Mouse (Mus musculus) neural tube, embryonic 11.5 days (tissue): ENCODE data around the gene Ptpn14. TPM values are rescaled to one million over a fixed set of nuclear protein-coding genes. Genes with fewer than 3 reads are reported as not detected.

ENCODE experiments used
- ATAC-seq: fragments of 200-750 bp; cut with Nextera tagmentation; 2 replicates; pipeline ENCODE4 v1.8.0; 2017; ENCODE audit warnings: moderate number of reproducible peaks, mild to moderate bottlenecking, moderate TSS enrichment, moderate library complexity; ENCODE audit not compliant: insufficient read depth, low FRiP score, low TSS enrichment
- DNase-seq: peaks from one replicate; pipeline ENCODE4 v3.0.0-alpha.2; 2015; ENCODE audit warnings: low spot score
- H3K27ac ChIP-seq: fragments of 300-500 bp; sonication (generic); 2 replicates; pipeline ENCODE4 v1.5.1; 2014; ENCODE audit warnings: low read depth, mild to moderate bottlenecking, low read length
- H3K27me3 ChIP-seq: fragments of 300-500 bp; sonication (generic); 2 replicates; pipeline ENCODE4 v1.6.1; 2014; ENCODE audit warnings: mild to moderate bottlenecking, low read length, mixed read lengths; ENCODE audit not compliant: control insufficient read depth, insufficient read depth
- H3K36me3 ChIP-seq: fragments of 300-500 bp; sonication (generic); 2 replicates; pipeline ENCODE4 v1.6.1; 2014; ENCODE audit warnings: mild to moderate bottlenecking, low read length, moderate library complexity, mixed read lengths; ENCODE audit not compliant: control insufficient read depth, insufficient read depth
- H3K4me1 ChIP-seq: fragments of 300-500 bp; sonication (generic); 2 replicates; pipeline ENCODE4 v1.6.1; 2014; ENCODE audit warnings: low read length, mixed read lengths; ENCODE audit not compliant: control insufficient read depth, insufficient read depth
- H3K4me2 ChIP-seq: fragments of 300-500 bp; sonication (generic); 2 replicates; pipeline ENCODE4 v1.6.1; 2014; ENCODE audit warnings: low read depth, mild to moderate bottlenecking, moderate library complexity
- H3K4me3 ChIP-seq: fragments of 300-500 bp; sonication (generic); 2 replicates; pipeline ENCODE4 v1.5.1; 2014; ENCODE audit warnings: low read depth, low read length
- H3K9ac ChIP-seq: fragments of 300-500 bp; sonication (generic); 2 replicates; pipeline ENCODE4 v1.6.1; 2014; ENCODE audit warnings: mild to moderate bottlenecking, low read length
- H3K9me3 ChIP-seq: fragments of 300-500 bp; sonication (generic); 2 replicates; pipeline ENCODE4 v1.6.1; 2016; ENCODE audit warnings: low read length; ENCODE audit not compliant: control insufficient read depth
- WGBS: fragments of 180-500 bp; shearing (Covaris S2); extraction: QIAGEN DNeasy Blood & Tissue Kit; methylation state at CpG from one replicate; pipeline ENCODE4 v1.1.7; 2014; 5-methylcytosine and 5-hydroxymethylcytosine counted together
- polyA plus RNA-seq: library from polyadenylated mRNA; unstranded; fragments of >200 nt; fragmentation: Nextera tagmentation; extraction: Ambion mirVana; gene quantifications from 2 replicates; pipeline ENCODE4 v1.2.1, GENCODE M21; 2014

Gene Ptpn14
- polyA plus RNA-seq, 1 experiment from 2014 or later: 7.5 TPM

- 81% methylated on average over 7 of the region's 7 CpGs for WGBS
- no peak for ATAC-seq
- no peak for DNase-seq
- no peaks in the 10 kb centered on the region for H3K9me3 ChIP-seq
- H3K36me3 ChIP-seq: no peaks in the 10 kb centered on the region
- no peak overlapping the region for H3K9ac ChIP-seq
- H3K4me3 ChIP-seq: no peak overlapping the region
- no peak overlapping the region for H3K27ac ChIP-seq
- peaks cover 3% of the 10 kb centered on the region; the same call in 1 of the 2 replicates for H3K4me1 ChIP-seq
- no peak overlapping the region for H3K4me2 ChIP-seq
- no peaks in the 10 kb centered on the region for H3K27me3 ChIP-seq
These were observed 56.4 kb downstream of the Ptpn14 start for GRCm38 (mm10) chr1:189784503-189784902.

- no peak overlapping the region for H3K4me2 ChIP-seq
- H3K4me1 ChIP-seq: peaks cover 3% of the 10 kb centered on the region; the same call in 1 of the 2 replicates
- H3K27ac ChIP-seq: no peak overlapping the region
- ATAC-seq (no peak), DNase-seq (no peak)
- WGBS: 64% methylated on average over 26 of the region's 26 CpGs
- H3K9me3 ChIP-seq: no peaks in the 10 kb centered on the region
- H3K36me3 ChIP-seq: no peaks in the 10 kb centered on the region
- no peaks in the 10 kb centered on the region for H3K27me3 ChIP-seq
- H3K9ac ChIP-seq: no peak overlapping the region
- H3K4me3 ChIP-seq: no peak overlapping the region
These were observed 58.8 kb downstream of the Ptpn14 start for GRCm38 (mm10) chr1:189786707-189787485.

GRCm38 (mm10) chr1:189789545-189789944, 61.5 kb downstream of the Ptpn14 start:
- H3K9me3 ChIP-seq: no peaks in the 10 kb centered on the region
- H3K4me2 ChIP-seq: no peak overlapping the region
- DNase-seq (no peak), ATAC-seq (no peak)
- no peak overlapping the region for H3K27ac ChIP-seq
- no peaks in the 10 kb centered on the region for H3K36me3 ChIP-seq
- no peak overlapping the region for H3K9ac ChIP-seq
- WGBS: 59% methylated on average over 6 of the region's 6 CpGs
- peaks cover 3% of the 10 kb centered on the region; the same call in 1 of the 2 replicates for H3K4me1 ChIP-seq
- H3K4me3 ChIP-seq: no peak overlapping the region
- no peaks in the 10 kb centered on the region for H3K27me3 ChIP-seq

- H3K4me3 ChIP-seq: no peak overlapping the region
- H3K4me1 ChIP-seq: peaks cover 3% of the 10 kb centered on the region; the same call in 1 of the 2 replicates
- no peak overlapping the region for H3K27ac ChIP-seq
- no peak for DNase-seq
- H3K9me3 ChIP-seq: no peaks in the 10 kb centered on the region
- H3K27me3 ChIP-seq: no peaks in the 10 kb centered on the region
- ATAC-seq: no peak
- H3K9ac ChIP-seq: no peak overlapping the region
- no peak overlapping the region for H3K4me2 ChIP-seq
- no peaks in the 10 kb centered on the region for H3K36me3 ChIP-seq
- 44% methylated on average over 7 of the region's 7 CpGs for WGBS
These were observed 62.6 kb downstream of the Ptpn14 start for GRCm38 (mm10) chr1:189790666-189791065.

GRCm38 (mm10) chr1:189791534-189792217, 63.6 kb downstream of the Ptpn14 start:
- H3K27me3 ChIP-seq: no peaks in the 10 kb centered on the region
- DNase-seq (no peak), ATAC-seq (no peak)
- no peak overlapping the region for H3K27ac ChIP-seq
- no peak overlapping the region for H3K4me3 ChIP-seq
- no peak overlapping the region for H3K4me2 ChIP-seq
- no peak overlapping the region for H3K9ac ChIP-seq
- no peaks in the 10 kb centered on the region for H3K36me3 ChIP-seq
- H3K4me1 ChIP-seq: no peaks in the 10 kb centered on the region
- H3K9me3 ChIP-seq: no peaks in the 10 kb centered on the region
- 80% methylated on average over 10 of the region's 10 CpGs for WGBS

GRCm38 (mm10) chr1:189792560-189793195, 64.6 kb downstream of the Ptpn14 start:
- H3K36me3 ChIP-seq: no peaks in the 10 kb centered on the region
- no peaks in the 10 kb centered on the region for H3K9me3 ChIP-seq
- WGBS: 86% methylated on average over 14 of the region's 14 CpGs
- no peak overlapping the region for H3K9ac ChIP-seq
- DNase-seq (no peak), ATAC-seq (no peak)
- no peak overlapping the region for H3K4me2 ChIP-seq
- H3K27me3 ChIP-seq: no peaks in the 10 kb centered on the region
- H3K4me3 ChIP-seq: no peak overlapping the region
- H3K4me1 ChIP-seq: no peaks in the 10 kb centered on the region
- H3K27ac ChIP-seq: no peak overlapping the region

- H3K9me3 ChIP-seq: no peaks in the 10 kb centered on the region
- no peak overlapping the region for H3K9ac ChIP-seq
- H3K4me1 ChIP-seq: no peaks in the 10 kb centered on the region
- DNase-seq: no peak
- H3K36me3 ChIP-seq: no peaks in the 10 kb centered on the region
- ATAC-seq: no peak
- whole genome bisulfite sequencing: 85% methylated on average over 15 of the region's 15 CpGs
- H3K4me3 ChIP-seq: no peak overlapping the region
- no peaks in the 10 kb centered on the region for H3K27me3 ChIP-seq
- no peak overlapping the region for H3K4me2 ChIP-seq
- H3K27ac ChIP-seq: no peak overlapping the region
These were observed 70.9 kb downstream of the Ptpn14 start for GRCm38 (mm10) chr1:189798949-189799348.

- H3K4me3 ChIP-seq: no peak overlapping the region
- DNase-seq: no peak
- no peak overlapping the region for H3K4me2 ChIP-seq
- no peaks in the 10 kb centered on the region for H3K4me1 ChIP-seq
- no peak overlapping the region for H3K9ac ChIP-seq
- H3K27me3 ChIP-seq: no peaks in the 10 kb centered on the region
- no peak for ATAC-seq
- WGBS: 61% methylated on average over 12 of the region's 13 CpGs
- no peak overlapping the region for H3K27ac ChIP-seq
- no peaks in the 10 kb centered on the region for H3K9me3 ChIP-seq
- H3K36me3 ChIP-seq: no peaks in the 10 kb centered on the region
These were observed 72.3 kb downstream of the Ptpn14 start for GRCm38 (mm10) chr1:189800211-189800961.
